8 mouse cellular contexts compared by ENCODE assay signal in the genomic region with DNA sequence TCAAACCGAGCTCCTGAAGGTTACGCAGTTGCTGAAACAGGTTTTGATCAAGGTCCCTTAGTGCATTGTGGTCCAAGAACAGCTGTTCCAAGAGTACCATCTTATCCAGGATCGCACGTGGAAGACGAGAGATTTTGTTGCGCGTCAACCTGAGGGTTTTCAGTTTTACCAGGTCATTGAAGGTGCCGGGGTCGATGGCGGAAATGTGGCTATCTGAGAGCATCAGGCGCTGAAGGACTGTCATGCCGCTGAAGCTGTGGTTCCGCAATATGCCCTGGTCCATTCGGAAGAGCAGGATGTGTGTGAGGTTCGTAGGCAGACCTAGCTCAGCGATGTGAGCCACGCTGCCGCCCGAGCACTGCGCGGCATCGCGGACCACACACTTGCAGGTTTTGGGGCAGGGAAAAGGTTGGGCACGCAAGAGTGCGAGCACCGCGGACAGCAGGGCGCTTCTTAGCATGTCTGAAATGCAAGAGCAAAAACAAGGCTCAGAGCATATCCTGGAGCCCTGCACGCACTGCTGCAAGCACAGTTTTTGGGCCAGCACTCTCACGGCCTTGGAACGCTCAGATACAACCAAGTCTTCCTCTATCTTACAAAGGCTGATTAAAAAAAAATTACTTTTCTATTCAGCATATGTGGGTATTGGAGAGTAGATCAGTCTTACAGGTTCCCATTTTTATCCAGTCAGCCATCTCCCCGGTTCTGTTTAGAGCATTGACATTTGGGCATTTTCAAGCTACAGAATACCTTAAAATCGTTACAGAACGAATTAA. TPM values are rescaled to one million over a fixed set of nuclear protein-coding genes. Genes with fewer than 3 reads are reported as not detected.
DNase-seq lines count a peak whose midpoint lies in the region; ATAC-seq and TF ChIP-seq lines count a peak whose summit lies in the region.

No protein-coding gene starts in this region.

- H3K9ac ChIP-seq in embryonic facial prominence, embryonic 14.5 days (ENCODE audit: low read depth, low read length) = peak overlapping the region; percentile 58
- H3K9ac ChIP-seq in lung, embryonic 16.5 days (ENCODE audit: low read length) = peak overlapping the region; percentile 65; the same call in 1 of the 2 replicates

- no peaks in the 10 kb centered on the region for H3K36me3 ChIP-seq in embryonic facial prominence, embryonic 14.5 days (ENCODE audit: control insufficient read depth, insufficient read depth, low read length)
- H3K36me3 ChIP-seq in lung, embryonic 16.5 days (ENCODE audit: control insufficient read depth, insufficient read depth, low read length) = no peaks in the 10 kb centered on the region
- peaks cover 3% of the 10 kb centered on the region for H3K36me3 ChIP-seq in small intestine, adult 2 months (ENCODE audit: control insufficient read depth, insufficient read depth, low read length)

- WGBS in embryonic facial prominence, embryonic 14.5 days = 4% methylated on average over 34 of the region's 34 CpGs
- WGBS in lung, embryonic 16.5 days = 4% methylated on average over 34 of the region's 34 CpGs
- WGBS in small intestine, adult 2 months = 4% methylated on average over 34 of the region's 34 CpGs

- TF ChIP-seq CTCF in left cerebral cortex, adult 2 months (IDR thresholded peaks at IDR 0.05) = no peak
- no peak for TF ChIP-seq CTCF in small intestine, adult 2 months (IDR thresholded peaks at IDR 0.05; ENCODE audit: extremely low read depth, insufficient read length, insufficient replicate concordance, low read depth, low read length)

- H3K4me3 ChIP-seq in left cerebral cortex, adult 2 months = peak overlapping the region; percentile 67
- peak overlapping the region; percentile 64 for H3K4me3 ChIP-seq in embryonic facial prominence, embryonic 14.5 days (ENCODE audit: low read depth, low read length)
- peak overlapping the region; percentile 59 for H3K4me3 ChIP-seq in lung, embryonic 16.5 days (ENCODE audit: low read length)
- peak overlapping the region; percentile 74 for H3K4me3 ChIP-seq in small intestine, adult 2 months (ENCODE audit: low read depth, low read length)

- H3K27me3 ChIP-seq in embryonic facial prominence, embryonic 14.5 days (replicated peaks; ENCODE audit: control insufficient read depth, insufficient read depth, low read length) = peaks cover 55% of the 10 kb centered on the region
- peaks cover 46% of the 10 kb centered on the region for H3K27me3 ChIP-seq in lung, embryonic 16.5 days (ENCODE audit: control insufficient read depth, insufficient read depth, low read depth, low read length)
- H3K27me3 ChIP-seq in small intestine, adult 2 months (ENCODE audit: control insufficient read depth, insufficient read depth, low read length) = peaks cover 6% of the 10 kb centered on the region; the same call in 1 of the 2 replicates

- H3K27ac ChIP-seq in left cerebral cortex, adult 2 months = peak overlapping the region; percentile 77; the same call in 1 of the 2 replicates
- no peak overlapping the region for H3K27ac ChIP-seq in embryonic facial prominence, embryonic 14.5 days (replicated peaks; ENCODE audit: low read depth, low read length)
- H3K27ac ChIP-seq in lung, embryonic 16.5 days (ENCODE audit: low read length) = no peak overlapping the region
- no peak overlapping the region for H3K27ac ChIP-seq in small intestine, adult 2 months (ENCODE audit: insufficient read depth, low read depth, low read length)

- peak overlapping the region; percentile 99 for H3K4me2 ChIP-seq in embryonic facial prominence, embryonic 14.5 days (ENCODE audit: low read depth, low read length)
- peak overlapping the region; percentile 93 for H3K4me2 ChIP-seq in lung, embryonic 16.5 days (ENCODE audit: low read depth, low read length)

- H3K9me3 ChIP-seq in embryonic facial prominence, embryonic 14.5 days (ENCODE audit: control insufficient read depth, low read length) = no peaks in the 10 kb centered on the region
- H3K9me3 ChIP-seq in lung, embryonic 16.5 days (ENCODE audit: control insufficient read depth, low read length) = no peaks in the 10 kb centered on the region

- no peak for ATAC-seq in embryonic facial prominence, embryonic 14.5 days (ENCODE audit: low read depth)
- peak; percentile 34 for ATAC-seq in inflammation-experienced regulatory T-cells, adult 6 months
- ATAC-seq in lung, embryonic 16.5 days (ENCODE audit: low read depth) = no peak

- DNase-seq in left cerebral cortex, adult 2 months (ENCODE audit: extremely low spot score in 1 of 2, low spot score in 2 of 2) = peak in 1 of 2 experiments; percentile 33
- no peak for DNase-seq in left cerebral cortex, postnatal 10 days (ENCODE audit: extremely low spot score in 1 of 2, low spot score in 2 of 2)
- peak; percentile 7 to 10 for DNase-seq in adrenal gland, postnatal 36 days
- no peak for DNase-seq in embryonic facial prominence, embryonic 14.5 days (ENCODE audit: low spot score)
- no peak for DNase-seq in right cerebral cortex, postnatal 14 days

- intact Hi-C loops in left cerebral cortex, adult 2 months (cut with DNase I) = loop anchor here (5.0 to 10.0 kb wide), 2 partner anchors 237 to 685 kb away; no protein-coding TSS in a partner anchor
- intact Hi-C loops in left cerebral cortex, postnatal 10 days (cut with DNase I) = loop anchor here (5.0 to 10.0 kb wide), 2 partner anchors 57 to 665 kb away; no protein-coding TSS in a partner anchor

- peaks cover 10% of the 10 kb centered on the region; the same call in 1 of the 2 replicates for H3K4me1 ChIP-seq in embryonic facial prominence, embryonic 14.5 days (ENCODE audit: control insufficient read depth, insufficient read depth, low read length)
- peaks cover 22% of the 10 kb centered on the region for H3K4me1 ChIP-seq in lung, embryonic 16.5 days (replicated peaks; ENCODE audit: control insufficient read depth, insufficient read depth, low read length)
- H3K4me1 ChIP-seq in small intestine, adult 2 months (ENCODE audit: control insufficient read depth, insufficient read depth, insufficient read length, low read length) = peaks cover 8% of the 10 kb centered on the region

- TF ChIP-seq POLR2A in small intestine, adult 2 months (IDR thresholded peaks at IDR 0.05; ENCODE audit: low read depth, low read length) = no peak

RNA-seq across cellular contexts. Expression of a gene that starts 1.0 kb away (rescaled TPM):
- total RNA-seq in left cerebral cortex, adult 2 months (2021) = 1 to 10 TPM in 1 of 2 experiments, under 1 TPM in 1; 0.56 to 1.1 TPM
- 1 to 10 TPM in 1 of 2 experiments, under 1 TPM in 1; 0.77 to 1.4 TPM for total RNA-seq in left cerebral cortex, postnatal 10 days (2021)
- under 1 TPM; 0.20 to 0.26 TPM for total RNA-seq in adrenal gland, postnatal 36 days (2021)
- 0.32 and 0.56 TPM in 2 replicates for polyA plus RNA-seq in embryonic facial prominence, embryonic 14.5 days (2014; fragmentation: Nextera tagmentation; extraction: Ambion mirVana)
- not detected for polyA plus RNA-seq in inflammation-experienced regulatory T-cells, adult 6 months (2017; shearing (Covaris generic))
- polyA plus RNA-seq in lung, embryonic 16.5 days (2015; fragmentation: Nextera tagmentation; extraction: Ambion mirVana) = 1.8 and 2.0 TPM in 2 replicates
- polyA plus RNA-seq in small intestine, adult 2 months (2012; rRNA removed) = 0.38 and 0.39 TPM in 2 replicates

RNA-seq across cellular contexts. Expression of a gene that starts 26.5 kb away (rescaled TPM):
- not detected for total RNA-seq in left cerebral cortex, adult 2 months (2021)
- not detected for total RNA-seq in left cerebral cortex, postnatal 10 days (2021)
- under 1 TPM in 1 of 2 experiments, not detected in 1; 0.03 TPM for total RNA-seq in adrenal gland, postnatal 36 days (2021)
- polyA plus RNA-seq in embryonic facial prominence, embryonic 14.5 days (2014; fragmentation: Nextera tagmentation; extraction: Ambion mirVana) = 2.3 and 2.7 TPM in 2 replicates
- polyA plus RNA-seq in inflammation-experienced regulatory T-cells, adult 6 months (2017; shearing (Covaris generic)) = under 1 TPM in 1 of 3 experiments, not detected in 2; 0.07 TPM
- 0.13 and 0.20 TPM in 2 replicates for polyA plus RNA-seq in lung, embryonic 16.5 days (2015; fragmentation: Nextera tagmentation; extraction: Ambion mirVana)
- 0.06 TPM in 1 of 2 replicates, not detected in the other for polyA plus RNA-seq in small intestine, adult 2 months (2012; rRNA removed)

RNA-seq across cellular contexts. Expression of a gene that starts 42.3 kb away (rescaled TPM):
- not detected for total RNA-seq in left cerebral cortex, adult 2 months (2021)
- total RNA-seq in left cerebral cortex, postnatal 10 days (2021) = not detected
- 1 to 10 TPM; 1.3 to 2.1 TPM for total RNA-seq in adrenal gland, postnatal 36 days (2021)
- polyA plus RNA-seq in embryonic facial prominence, embryonic 14.5 days (2014; fragmentation: Nextera tagmentation; extraction: Ambion mirVana) = 0.05 TPM in 1 of 2 replicates, not detected in the other
- not detected for polyA plus RNA-seq in inflammation-experienced regulatory T-cells, adult 6 months (2017; shearing (Covaris generic))
- not detected in 2 replicates for polyA plus RNA-seq in lung, embryonic 16.5 days (2015; fragmentation: Nextera tagmentation; extraction: Ambion mirVana)
- 0.06 and 2.2 TPM in 2 replicates for polyA plus RNA-seq in small intestine, adult 2 months (2012; rRNA removed)

Comparison
In these comparisons a context has a peak if more than half of its experiments do, and no peak if none do; other contexts are left out.
1. DNase-seq: peak in adrenal gland, postnatal 36 days (2 of 2); none in left cerebral cortex, postnatal 10 days (0 of 2), embryonic facial prominence, embryonic 14.5 days (single experiment) and right cerebral cortex, postnatal 14 days (single experiment).
2. Peak in every context shown above with its lines, with median percentiles within 50 percentile points of each other: H3K4me3 ChIP-seq.